Mouse (Mus musculus) cerebellum, adult 2 months (tissue): ENCODE data around the gene Adat2.

ENCODE experiments used
- CTCF ChIP-seq: fragments of 200-500 bp; IDR thresholded peaks from 2 replicates; pipeline ENCODE4 v1.5.1; 2011; ENCODE audit warnings: low read depth, mild to moderate bottlenecking, control low read depth, low read length, moderate library complexity, borderline replicate concordance; ENCODE audit not compliant: insufficient read depth
- POLR2A ChIP-seq: fragments of 200-500 bp; IDR thresholded peaks from 2 replicates; pipeline ENCODE4 v1.6.1; 2011; ENCODE audit warnings: low read length, control low read depth, borderline replicate concordance; ENCODE audit not compliant: insufficient read depth

- no peak for TF ChIP-seq CTCF
- no peak for TF ChIP-seq POLR2A
Measured at GRCm38 (mm10) chr10:13596866-13597265, 44.2 kb downstream of the Adat2 start.
